Mouse (Mus musculus): ENCODE measurements around the gene Pdk1.

DNA sequence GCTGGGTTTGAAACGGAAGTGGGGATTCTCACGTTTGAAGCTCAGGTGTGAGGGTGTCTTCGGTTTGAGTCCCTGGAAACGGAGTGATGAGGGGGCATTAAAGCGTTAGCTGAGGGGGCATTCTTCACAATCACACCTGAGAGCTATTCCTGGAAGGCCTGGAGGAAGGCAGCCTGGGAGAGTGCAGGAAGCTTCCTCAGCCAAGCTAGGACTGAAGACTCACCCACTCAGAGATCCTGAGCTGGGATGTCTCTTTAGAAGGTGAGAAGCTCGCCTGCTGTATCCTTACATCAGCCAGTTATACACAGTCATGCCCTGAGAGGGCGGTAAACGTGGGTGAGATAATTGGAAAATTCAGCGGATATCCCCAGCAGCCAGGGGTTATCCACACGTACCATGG lies 40.9 kb downstream of the Pdk1 start:
- TF ChIP-seq POLR2A (IDR thresholded peaks at IDR 0.05; ENCODE audit: borderline replicate concordance, insufficient read depth, low read length) (no peak), CTCF (IDR thresholded peaks at IDR 0.05; ENCODE audit: borderline replicate concordance, insufficient read depth, low read depth, low read length) (no peak)
